In the genomic region with DNA sequence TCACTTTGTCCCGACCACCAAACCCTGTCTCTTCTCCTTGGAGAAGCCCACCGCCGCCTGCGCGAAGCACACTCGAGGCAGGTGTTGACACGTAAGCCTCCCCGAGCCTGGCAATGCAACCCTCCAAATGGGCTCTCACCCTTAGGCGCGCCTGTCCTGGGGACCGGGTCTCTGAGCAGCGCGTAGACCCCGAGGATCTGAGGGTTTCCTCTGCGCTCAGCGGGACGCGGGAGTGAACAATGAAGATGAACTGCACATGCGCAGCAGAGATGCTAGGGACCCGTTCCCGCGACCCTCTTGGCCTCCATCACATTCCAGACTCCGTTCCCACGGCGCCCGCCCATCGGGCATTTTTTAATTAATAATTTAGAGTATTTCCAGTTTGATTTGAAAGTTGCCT, we compare ENCODE assay signal across 9 mouse cellular contexts. TPM values are rescaled to one million over a fixed set of nuclear protein-coding genes. Genes with fewer than 3 reads are reported as not detected.
DNase-seq lines count a peak whose midpoint lies in the region; ATAC-seq lines count a peak whose summit lies in the region.
"Had no signal": no experiment of that assay in that cellular context is flagged by ENCODE, and none has a peak within 500 bp of the region (broad histone marks: within the 10 kb centered on the region; RNA-seq: fewer than 3 reads in every experiment).

Zfp663 (minus strand) TSS at position 234 of the 400 bp plus-strand sequence.

- H3K4me3 ChIP-seq in heart, embryonic 11.5 days (ENCODE audit: low read depth, low read length), result peak within 1 kb of the TSS; percentile 34
- H3K4me3 ChIP-seq in hindbrain, embryonic 11.5 days (ENCODE audit: low read depth, low read length), result peak within 1 kb of the TSS; percentile 54
- peak within 1 kb of the TSS; percentile 59 for H3K4me3 ChIP-seq in midbrain, embryonic 12.5 days

- H3K36me3 ChIP-seq in heart, embryonic 11.5 days (ENCODE audit: control insufficient read depth, insufficient read depth, low read length), result no peaks in the 10 kb centered on the region
- H3K36me3 ChIP-seq in hindbrain, embryonic 11.5 days (ENCODE audit: control insufficient read depth, insufficient read depth, low read length), result no peaks in the 10 kb centered on the region
- no peaks in the 10 kb centered on the region for H3K36me3 ChIP-seq in midbrain, embryonic 12.5 days

- WGBS in heart, embryonic 11.5 days (ENCODE audit: insufficient replicate concordance), result 2% methylated on average over 27 of the region's 27 CpGs
- WGBS in hindbrain, embryonic 11.5 days, result under 1% methylated on average over 27 of the region's 27 CpGs
- under 1% methylated on average over 27 of the region's 27 CpGs for WGBS in midbrain, embryonic 12.5 days

- intact Hi-C loops in heart, postnatal 25 days (cut with DNase I), result loop anchor here (10.0 kb wide), 1 partner anchor 404 kb away; the partner anchor contains the start of gene Slc12a5
- intact Hi-C loops in gastrocnemius, postnatal 14 days (cut with DNase I; ENCODE audit: low total_unique reads), result loop anchor here (10.0 kb wide), 1 partner anchor 116 kb away; no protein-coding TSS in a partner anchor

- peak within 1 kb of the TSS; percentile 59 for H3K4me2 ChIP-seq in heart, embryonic 11.5 days
- peak within 1 kb of the TSS; percentile 86 for H3K4me2 ChIP-seq in hindbrain, embryonic 11.5 days (replicated peaks; ENCODE audit: low read depth, low read length)
- peak within 1 kb of the TSS; percentile 82 for H3K4me2 ChIP-seq in midbrain, embryonic 12.5 days (replicated peaks)

- peaks cover 12% of the 10 kb centered on the region for H3K4me1 ChIP-seq in heart, embryonic 11.5 days (ENCODE audit: control insufficient read depth, insufficient read depth, low read length)
- H3K4me1 ChIP-seq in hindbrain, embryonic 11.5 days (replicated peaks; ENCODE audit: control insufficient read depth, insufficient read depth, low read length), result peaks cover 4% of the 10 kb centered on the region; the same call in 1 of the 2 replicates
- peaks cover 29% of the 10 kb centered on the region for H3K4me1 ChIP-seq in midbrain, embryonic 12.5 days

- H3K9ac ChIP-seq in heart, embryonic 11.5 days (ENCODE audit: low read depth, low read length), result no peak within 1 kb of the TSS
- peak within 1 kb of the TSS; percentile 78 for H3K9ac ChIP-seq in hindbrain, embryonic 11.5 days (ENCODE audit: low read depth, low read length)
- peak within 1 kb of the TSS; percentile 85 for H3K9ac ChIP-seq in midbrain, embryonic 12.5 days (replicated peaks)

- peaks cover 27% of the 10 kb centered on the region for H3K27me3 ChIP-seq in heart, embryonic 11.5 days (ENCODE audit: control insufficient read depth, insufficient read depth, low read length)
- H3K27me3 ChIP-seq in hindbrain, embryonic 11.5 days (ENCODE audit: control insufficient read depth, insufficient read depth, low read length), result no peaks in the 10 kb centered on the region
- peaks cover 7% of the 10 kb centered on the region for H3K27me3 ChIP-seq in midbrain, embryonic 12.5 days

- no peak for ATAC-seq in heart, embryonic 11.5 days (replicated peaks; ENCODE audit: insufficient number of reproducible peaks, low FRiP score, low TSS enrichment)
- ATAC-seq in hindbrain, embryonic 11.5 days (ENCODE audit: low FRiP score), result peak; percentile 72
- peak; percentile 59 for ATAC-seq in midbrain, embryonic 12.5 days (ENCODE audit: low FRiP score, low read depth)

- no peak within 1 kb of the TSS for H3K27ac ChIP-seq in heart, embryonic 11.5 days (ENCODE audit: low read depth, low read length)
- peak within 1 kb of the TSS; percentile 81 for H3K27ac ChIP-seq in hindbrain, embryonic 11.5 days (ENCODE audit: low read depth, low read length)
- H3K27ac ChIP-seq in midbrain, embryonic 12.5 days (replicated peaks), result peak within 1 kb of the TSS; percentile 87

- no peaks in the 10 kb centered on the region for H3K9me3 ChIP-seq in heart, embryonic 11.5 days (replicated peaks; ENCODE audit: control insufficient read depth, low read length)
- H3K9me3 ChIP-seq in hindbrain, embryonic 11.5 days (ENCODE audit: control insufficient read depth, low read length), result no peaks in the 10 kb centered on the region
- H3K9me3 ChIP-seq in midbrain, embryonic 12.5 days, result no peaks in the 10 kb centered on the region

- DNase-seq in heart, postnatal 25 days (ENCODE audit: low spot score), result no peak
- DNase-seq in MN1 (ENCODE audit: low spot score), result peak; percentile 20
- peak; percentile 89 for DNase-seq in hindbrain, embryonic 11.5 days (ENCODE audit: low spot score)
- no peak for DNase-seq in adrenal gland, adult (ENCODE audit: inconsistent age in 2 of 2, low spot score in 1 of 2)
- DNase-seq in gastrocnemius, postnatal 14 days, result no peak
- DNase-seq in kidney, postnatal 4 days, result no peak
- DNase-seq: thymus, postnatal 25 days had no signal

RNA-seq across cellular contexts. Expression of gene Zfp663, which starts in this region (rescaled TPM):
- 0.28 and 0.69 TPM in 2 replicates for polyA plus RNA-seq in heart, embryonic 11.5 days (2014; fragmentation: Nextera tagmentation; extraction: Ambion mirVana)
- not detected for total RNA-seq in heart, postnatal 25 days (2021)
- polyA plus RNA-seq in hindbrain, embryonic 11.5 days (2014; fragmentation: Nextera tagmentation; extraction: Ambion mirVana), result 7.0 and 7.6 TPM in 2 replicates
- polyA plus RNA-seq in midbrain, embryonic 12.5 days (2016; fragmentation: Nextera tagmentation; extraction: Ambion mirVana), result 7.6 and 9.2 TPM in 2 replicates
- total RNA-seq in gastrocnemius, postnatal 14 days (2021), result under 1 TPM in 1 of 2 experiments, not detected in 1; 0.08 TPM

Comparison
In these comparisons a context has a peak if more than half of its experiments do, and no peak if none do; other contexts are left out.
1. DNase-seq: peak in MN1 (single experiment) and hindbrain, embryonic 11.5 days (single experiment); none in heart, postnatal 25 days (single experiment), adrenal gland, adult (0 of 2), gastrocnemius, postnatal 14 days (single experiment) and kidney, postnatal 4 days (0 of 2).
2. Peak in every context shown above with its lines, with median percentiles within 50 percentile points of each other: H3K4me2 ChIP-seq and H3K4me3 ChIP-seq.